Mouse (Mus musculus) liver, postnatal 0 days (tissue): ENCODE measurements around the gene Rce1. TPM values are rescaled to one million over a fixed set of nuclear protein-coding genes. Genes with fewer than 3 reads are reported as not detected.

Experiments
- ATAC-seq: fragments of 200-750 bp; cut with Nextera tagmentation; 2 replicates; pipeline ENCODE4 v1.8.0; 2017; ENCODE audit warnings: mild to moderate bottlenecking, moderate library complexity
- DNase-seq: peaks from one replicate; pipeline ENCODE4 v3.0.0-alpha.2; 2016
- H3K27ac ChIP-seq: fragments of 300-500 bp; sonication (generic); 2 replicates; pipeline ENCODE4 v1.5.1; 2014; ENCODE audit warnings: antibody characterized with exemption, moderate library complexity, mild to moderate bottlenecking, low read depth
- H3K27me3 ChIP-seq: fragments of 300-500 bp; sonication (generic); 2 replicates; pipeline ENCODE4 v1.6.1; 2014; ENCODE audit warnings: low read length, control low read depth, mixed read lengths; ENCODE audit not compliant: insufficient read depth
- H3K36me3 ChIP-seq: fragments of 300-500 bp; sonication (generic); replicated peaks from 2 replicates; pipeline ENCODE4 v1.6.1; 2014; ENCODE audit warnings: mild to moderate bottlenecking, control low read depth, low read length, moderate library complexity, mixed read lengths; ENCODE audit not compliant: insufficient read depth
- H3K4me1 ChIP-seq: fragments of 300-500 bp; sonication (generic); 2 replicates; pipeline ENCODE4 v1.6.1; 2014; ENCODE audit warnings: antibody characterized with exemption, mild to moderate bottlenecking, control low read depth; ENCODE audit not compliant: insufficient read depth
- H3K4me2 ChIP-seq: fragments of 300-500 bp; sonication (generic); 2 replicates; pipeline ENCODE4 v1.6.1; 2014; ENCODE audit warnings: low read depth, mild to moderate bottlenecking, low read length, moderate library complexity, mixed read lengths
- H3K4me3 ChIP-seq: fragments of 300-500 bp; sonication (generic); 2 replicates; pipeline ENCODE4 v1.5.1; 2014; ENCODE audit warnings: low read depth, low read length
- H3K9ac ChIP-seq: fragments of 300-500 bp; sonication (generic); replicated peaks from 2 replicates; pipeline ENCODE4 v1.6.1; 2014; ENCODE audit warnings: mild to moderate bottlenecking, moderate library complexity
- H3K9me3 ChIP-seq: fragments of 300-500 bp; sonication (generic); 2 replicates; pipeline ENCODE4 v1.6.1; 2016; ENCODE audit warnings: mild to moderate bottlenecking, control low read depth, low read length, mixed read lengths
- CTCF ChIP-seq: sonication (generic); IDR thresholded peaks from 2 replicates; pipeline ENCODE4 v1.5.1; 2016; ENCODE audit warnings: antibody characterized with exemption, low read depth
- EP300 ChIP-seq: IDR thresholded peaks from 2 replicates; pipeline ENCODE4 v1.6.1; 2016; ENCODE audit warnings: antibody characterized with exemption, low read depth, mild to moderate bottlenecking
- WGBS: fragments of 180-500 bp; shearing (Covaris S2); extraction: QIAGEN DNeasy Blood & Tissue Kit; methylation state at CpG from one replicate; pipeline ENCODE4 v1.1.7; 2014; ENCODE audit not compliant: insufficient replicate concordance; 5-methylcytosine and 5-hydroxymethylcytosine counted together
- polyA plus RNA-seq: library from polyadenylated mRNA; unstranded; fragments of >200 nt; fragmentation: Nextera tagmentation; extraction: Ambion mirVana; gene quantifications from 2 replicates; pipeline ENCODE4 v1.2.1, GENCODE M21; 2015

Gene Rce1
- polyA plus RNA-seq, 1 experiment from 2014 or later = 17.3 TPM

DNA sequence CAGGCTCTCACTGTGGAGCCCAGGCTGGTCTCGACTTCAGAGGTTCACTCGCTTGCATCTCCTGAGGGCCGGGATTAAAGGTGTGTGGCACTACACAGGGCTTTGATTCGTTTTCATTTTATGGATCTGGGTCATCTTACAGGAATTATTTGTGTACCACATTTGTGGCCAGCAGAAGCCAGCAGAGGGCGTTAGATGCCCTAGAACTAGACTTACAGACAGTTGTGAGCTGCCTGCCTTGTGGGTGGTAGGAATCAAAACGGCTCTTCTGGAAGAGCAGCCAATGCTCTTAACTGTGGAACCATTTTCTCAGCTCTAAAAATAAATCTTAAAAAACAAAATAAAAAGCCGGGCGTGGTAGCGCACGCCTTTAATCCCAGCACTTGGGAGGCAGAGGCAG lies 18.8 kb upstream of the Rce1 start:
- WGBS = 40% methylated on average over 10 of the region's 10 CpGs
- no peak overlapping the region for H3K4me3 ChIP-seq
- H3K36me3 ChIP-seq = no peaks in the 10 kb centered on the region
- H3K27me3 ChIP-seq = no peaks in the 10 kb centered on the region
- H3K4me2 ChIP-seq = no peak overlapping the region
- no peak overlapping the region for H3K27ac ChIP-seq
- H3K4me1 ChIP-seq = no peaks in the 10 kb centered on the region
- TF ChIP-seq EP300 (no peak), CTCF (peak; percentile 46)
- H3K9me3 ChIP-seq = no peaks in the 10 kb centered on the region
- DNase-seq (peak; percentile 34), ATAC-seq (no peak)
- H3K9ac ChIP-seq = no peak overlapping the region

DNA sequence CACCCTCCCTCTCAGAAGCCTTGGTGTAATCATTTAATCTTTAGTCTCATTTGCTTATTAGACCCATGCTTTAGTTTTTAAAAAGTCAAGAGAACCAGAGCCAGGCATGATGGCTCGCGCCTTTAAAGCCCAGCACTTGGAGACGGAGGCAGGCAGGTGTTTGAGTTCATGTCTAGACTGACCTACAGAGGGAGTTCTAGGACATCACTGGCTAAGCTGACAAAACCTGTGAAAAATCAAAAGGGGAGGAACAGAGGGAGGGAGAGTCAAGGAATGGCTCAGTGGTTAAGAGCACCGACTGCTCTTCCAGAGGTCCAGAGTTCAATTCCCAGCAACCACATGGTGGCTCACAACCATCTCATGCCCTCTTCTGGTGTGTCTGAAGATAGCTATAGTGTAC lies 10.5 kb upstream of the Rce1 start:
- TF ChIP-seq CTCF = no peak
- TF ChIP-seq EP300 = no peak
- no peak for DNase-seq
- H3K27me3 ChIP-seq = no peaks in the 10 kb centered on the region
- no peaks in the 10 kb centered on the region for H3K36me3 ChIP-seq
- no peak overlapping the region for H3K27ac ChIP-seq
- no peak overlapping the region for H3K4me2 ChIP-seq
- H3K4me1 ChIP-seq = no peaks in the 10 kb centered on the region
- no peak for ATAC-seq
- H3K9me3 ChIP-seq = no peaks in the 10 kb centered on the region
- WGBS = 56% methylated on average over 4 of the region's 4 CpGs
- no peak overlapping the region for H3K9ac ChIP-seq
- H3K4me3 ChIP-seq = no peak overlapping the region

DNA sequence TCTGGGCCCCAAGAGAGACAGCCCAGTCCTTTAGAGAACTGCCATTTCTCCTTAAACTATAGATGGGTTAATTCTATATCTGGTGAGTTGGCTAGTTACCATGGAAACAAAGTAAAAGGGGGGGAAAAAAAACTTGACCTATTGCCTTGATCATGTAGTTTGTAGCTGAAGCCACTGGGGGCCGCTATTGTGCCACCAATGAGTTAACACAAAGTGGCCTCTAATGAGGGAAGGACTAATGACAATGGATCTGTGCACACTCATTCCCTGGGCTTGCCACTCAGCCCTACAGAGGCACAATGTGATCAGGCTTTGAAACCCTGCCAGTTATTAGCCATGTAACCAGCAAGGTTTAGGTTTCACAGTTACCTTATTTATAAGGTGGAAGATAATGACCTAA lies 3.4 kb upstream of the Rce1 start:
- Histone ChIP-seq H3K4me3 (no peak overlapping the region), H3K9me3 (no peaks in the 10 kb centered on the region), H3K4me2 (no peak overlapping the region), H3K27ac (no peak overlapping the region), H3K27me3 (no peaks in the 10 kb centered on the region), H3K4me1 (peaks cover 11% of the 10 kb centered on the region), H3K9ac (no peak overlapping the region), H3K36me3 (no peaks in the 10 kb centered on the region)
- DNase-seq (peak; percentile 79), ATAC-seq (no peak)
- WGBS = 0% methylated on average over 1 of the region's 1 CpGs
- peak; percentile 91 for TF ChIP-seq CTCF
- TF ChIP-seq EP300 = no peak

GRCm38 (mm10) chr19:4625829-4626535 lies 541 bp upstream of the Rce1 start:
- peak; percentile 53 for ATAC-seq
- whole genome bisulfite sequencing = under 1% methylated on average over 35 of the region's 35 CpGs
- peak overlapping the region; percentile 96 for H3K27ac ChIP-seq
- peak overlapping the region; percentile 98 for H3K9ac ChIP-seq
- H3K9me3 ChIP-seq = no peaks in the 10 kb centered on the region
- peaks cover 19% of the 10 kb centered on the region for H3K36me3 ChIP-seq
- TF ChIP-seq EP300 = no peak
- TF ChIP-seq CTCF = no peak
- peak overlapping the region; percentile 82 for H3K4me3 ChIP-seq
- H3K27me3 ChIP-seq = no peaks in the 10 kb centered on the region
- no peak for DNase-seq
- H3K4me1 ChIP-seq = peaks cover 11% of the 10 kb centered on the region
- peak overlapping the region; percentile 91 for H3K4me2 ChIP-seq

GRCm38 (mm10) chr19:4624406-4625178 lies 849 bp downstream of the Rce1 start:
- WGBS = 34% methylated on average over 4 of the region's 4 CpGs
- Histone ChIP-seq H3K36me3 (peaks cover 31% of the 10 kb centered on the region), H3K27ac (peak overlapping the region; percentile 96), H3K4me1 (peaks cover 11% of the 10 kb centered on the region), H3K9ac (peak overlapping the region; percentile 98), H3K27me3 (no peaks in the 10 kb centered on the region), H3K4me2 (peak overlapping the region; percentile 91), H3K9me3 (no peaks in the 10 kb centered on the region), H3K4me3 (peak overlapping the region; percentile 82)
- peak; percentile 35 for ATAC-seq
- DNase-seq = no peak
- TF ChIP-seq EP300 (no peak), CTCF (no peak)

DNA sequence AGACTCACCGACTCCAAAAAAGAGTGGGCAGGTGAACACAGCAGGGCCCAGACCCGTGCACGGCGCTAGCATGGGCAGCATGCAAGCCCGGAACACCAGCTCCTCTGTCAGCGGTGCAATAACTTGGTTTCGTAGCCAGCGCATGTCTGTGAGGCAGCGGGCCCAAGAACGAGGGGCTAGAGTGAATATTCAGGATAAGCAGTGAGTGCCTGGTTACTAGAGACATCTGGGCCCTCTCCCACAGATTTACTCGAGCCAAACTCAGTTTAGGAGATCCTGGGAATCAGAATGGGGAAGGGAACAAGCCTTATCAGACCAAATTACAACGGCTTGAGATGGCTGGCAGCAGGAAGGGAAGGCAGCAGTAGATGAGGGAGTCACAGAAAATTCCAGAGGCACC lies 1.4 kb downstream of the Rce1 start:
- Histone ChIP-seq H3K4me2 (peak overlapping the region; percentile 91; the same call in 1 of the 2 replicates), H3K36me3 (peaks cover 36% of the 10 kb centered on the region), H3K27me3 (no peaks in the 10 kb centered on the region), H3K4me3 (no peak overlapping the region), H3K4me1 (peaks cover 11% of the 10 kb centered on the region), H3K9me3 (no peaks in the 10 kb centered on the region), H3K27ac (0 out of 2 replicates have a peak overlapping the region, but pooled peaks have one; percentile 96), H3K9ac (no peak overlapping the region)
- TF ChIP-seq EP300 = no peak
- no peak for TF ChIP-seq CTCF
- 91% methylated on average over 12 of the region's 12 CpGs for WGBS
- DNase-seq (no peak), ATAC-seq (no peak)
